Mouse (Mus musculus): ENCODE data around the gene Ppara. TPM values are rescaled to one million over a fixed set of nuclear protein-coding genes. Genes with fewer than 3 reads are reported as not detected.

Ppara gene
- 100 to 1,000 TPM in 1 of 2 experiments, 10 to 100 TPM in 1; 95.3 to 120 TPM for total RNA-seq (2021)
- long read RNA-seq, experiment 1, transcript Ppara-203 (8 exons, 2,519 nt): minor isoform, 10 of 120 reads
- long read RNA-seq, experiment 1, transcript Ppara-202 (8 exons, 3,413 nt): major isoform, 43 of 120 reads
- long read RNA-seq, experiment 1, transcript Ppara-201 (8 exons, 2,063 nt): minor isoform, 12 of 120 reads
- long read RNA-seq, experiment 1, partial matches to known transcripts: 21 of 120 reads
- long read RNA-seq, experiment 1, other reads (novel, unspliced or antisense): 34 of 120 reads
- long read RNA-seq, experiment 2, partial matches to known transcripts: 6 of 16 reads
- long read RNA-seq, experiment 2, other reads (novel, unspliced or antisense): 7 of 16 reads

DNA sequence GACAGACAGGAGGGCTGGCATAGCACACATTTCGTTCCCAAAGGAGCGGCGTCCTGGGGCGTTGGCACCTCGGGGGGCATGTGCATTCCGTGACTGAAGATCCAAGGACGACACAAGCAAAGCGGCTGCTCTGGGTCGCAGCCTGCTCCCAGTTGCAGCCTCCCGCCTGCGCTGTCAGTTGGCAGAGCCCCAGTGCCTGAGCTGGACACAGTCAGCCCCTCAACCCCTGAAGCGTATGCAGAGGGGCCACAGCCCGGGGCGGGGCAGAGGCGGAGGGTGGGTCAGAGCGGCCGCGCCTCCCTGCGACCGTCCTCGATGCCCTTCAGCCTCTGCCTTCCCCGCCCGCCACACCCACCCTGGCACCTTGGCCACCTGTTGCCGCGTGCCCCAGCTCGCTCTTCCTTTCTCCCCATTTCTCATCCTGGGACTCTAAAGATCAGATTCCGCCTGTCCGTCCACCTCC lies at the start of gene Ppara:
TSS of gene Ppara (plus strand) at position 413 of the 463 bp plus-strand sequence.
- DNase-seq: peak; percentile 77

- peak; percentile 83 for DNase-seq
These were observed 48.0 kb upstream of the Ppara start for GRCm38 (mm10) chr15:85686641-85687395.

GRCm38 (mm10) chr15:85687630-85688410 lies 47.0 kb upstream of the Ppara start:
- no peak for DNase-seq

- DNase-seq: no peak
These were observed 46.0 kb upstream of the Ppara start for GRCm38 (mm10) chr15:85688734-85689133.

- DNase-seq: no peak
These were observed 45.3 kb upstream of the Ppara start for GRCm38 (mm10) chr15:85689523-85689922.

- no peak for DNase-seq
These were observed 44.7 kb upstream of the Ppara start for GRCm38 (mm10) chr15:85690058-85690457.

- no peak for DNase-seq
These were observed 43.9 kb upstream of the Ppara start for GRCm38 (mm10) chr15:85690875-85691274.

DNA sequence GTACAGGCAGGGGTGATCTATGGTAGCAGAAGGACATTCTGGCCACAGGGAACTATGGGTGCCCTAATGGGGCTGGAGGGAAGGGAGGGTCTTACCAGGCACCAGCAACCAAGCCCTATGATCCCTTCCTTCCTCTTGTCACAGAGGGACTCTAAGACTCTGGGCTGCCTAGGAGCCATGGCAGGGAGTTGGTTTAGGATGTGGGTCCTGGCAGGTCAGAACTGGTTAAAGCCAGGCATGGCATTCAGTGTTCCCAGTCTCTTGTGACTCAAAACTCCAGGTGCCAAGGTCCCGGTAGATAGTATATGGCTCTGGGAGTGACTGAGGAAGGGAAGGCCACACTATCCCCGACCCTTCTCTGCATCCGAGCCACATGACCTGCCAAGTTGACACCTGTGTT lies 41.7 kb upstream of the Ppara start:
- DNase-seq: no peak

DNA sequence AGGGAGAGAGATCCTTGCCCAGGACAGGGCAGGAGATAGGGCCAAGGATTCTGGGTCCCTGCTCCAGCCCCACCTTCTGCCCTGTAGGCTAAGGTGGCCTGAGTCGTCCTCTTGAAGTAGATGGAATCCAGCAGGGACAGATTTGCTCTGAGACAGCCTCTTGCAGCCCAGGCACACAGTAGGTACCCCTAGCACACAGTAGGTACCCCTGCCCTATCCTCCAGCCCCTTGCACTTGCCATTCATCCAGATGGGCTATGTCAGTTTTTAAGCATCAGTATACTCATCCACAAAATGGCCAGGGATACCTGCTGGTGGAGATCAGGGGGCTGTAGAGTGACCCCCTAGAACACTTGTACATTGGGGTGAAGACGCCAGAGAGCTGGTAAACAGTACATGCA lies 41.0 kb upstream of the Ppara start:
- DNase-seq: no peak

DNA sequence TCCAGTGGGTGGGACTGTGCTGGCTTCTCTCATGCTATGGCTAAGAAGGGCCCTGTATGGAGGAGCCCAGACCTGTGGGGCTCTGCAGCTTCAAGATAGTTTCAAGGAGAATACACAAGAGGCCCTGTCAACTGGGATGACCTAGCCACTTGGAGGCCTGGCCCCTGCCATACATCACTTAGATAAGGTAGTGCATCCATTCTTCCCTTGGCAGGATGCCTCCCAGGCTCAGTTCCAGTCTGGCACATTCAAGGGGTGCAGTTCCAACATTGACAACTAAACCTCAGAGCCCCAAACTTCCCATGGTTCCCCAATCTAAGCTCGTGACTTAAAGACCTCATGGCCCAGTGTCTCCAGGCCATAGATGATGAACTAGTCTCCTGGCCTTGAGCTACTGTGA lies 40.4 kb upstream of the Ppara start:
- peak; percentile 68 for DNase-seq

- DNase-seq: no peak
These were observed 39.5 kb upstream of the Ppara start for GRCm38 (mm10) chr15:85695304-85695703.

DNA sequence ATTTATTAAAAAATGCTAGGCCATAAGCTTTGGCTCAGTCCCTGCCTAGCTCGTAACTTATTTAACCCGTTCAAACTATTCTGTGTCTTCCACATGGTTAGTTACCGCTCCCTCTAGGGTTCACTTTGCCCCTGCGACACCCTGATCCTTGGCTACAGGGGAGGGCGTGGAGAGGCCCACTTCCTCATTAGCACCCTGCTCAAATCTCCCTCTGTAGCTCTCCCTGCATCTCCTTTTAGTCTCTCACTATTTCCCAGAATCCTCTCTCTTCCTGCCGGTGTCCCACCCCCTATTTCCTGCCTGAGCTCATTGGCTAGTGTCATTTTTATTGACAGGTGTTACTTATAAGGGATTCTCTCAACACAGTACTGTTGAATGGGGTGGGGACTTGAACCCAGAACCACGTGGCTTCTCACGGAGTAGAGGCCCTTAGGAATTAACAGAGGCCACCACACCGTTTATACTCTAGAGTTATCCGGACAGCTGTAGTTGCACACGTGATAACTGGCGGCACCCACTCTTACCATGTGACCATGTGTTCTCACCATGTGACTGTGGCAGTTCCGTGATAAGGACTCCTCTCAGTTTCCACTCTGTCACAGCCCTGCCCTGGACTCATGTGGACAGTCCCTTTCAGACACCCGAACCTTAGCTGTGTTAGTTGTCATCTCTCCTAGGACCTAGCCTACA lies 36.3 kb upstream of the Ppara start:
- DNase-seq: no peak

GRCm38 (mm10) chr15:85699452-85699851 lies 35.3 kb upstream of the Ppara start:
- no peak for DNase-seq

GRCm38 (mm10) chr15:85699862-85700501 lies 34.8 kb upstream of the Ppara start:
- no peak for DNase-seq

- no peak for DNase-seq
These were observed 34.1 kb upstream of the Ppara start for GRCm38 (mm10) chr15:85700716-85701115.

DNA sequence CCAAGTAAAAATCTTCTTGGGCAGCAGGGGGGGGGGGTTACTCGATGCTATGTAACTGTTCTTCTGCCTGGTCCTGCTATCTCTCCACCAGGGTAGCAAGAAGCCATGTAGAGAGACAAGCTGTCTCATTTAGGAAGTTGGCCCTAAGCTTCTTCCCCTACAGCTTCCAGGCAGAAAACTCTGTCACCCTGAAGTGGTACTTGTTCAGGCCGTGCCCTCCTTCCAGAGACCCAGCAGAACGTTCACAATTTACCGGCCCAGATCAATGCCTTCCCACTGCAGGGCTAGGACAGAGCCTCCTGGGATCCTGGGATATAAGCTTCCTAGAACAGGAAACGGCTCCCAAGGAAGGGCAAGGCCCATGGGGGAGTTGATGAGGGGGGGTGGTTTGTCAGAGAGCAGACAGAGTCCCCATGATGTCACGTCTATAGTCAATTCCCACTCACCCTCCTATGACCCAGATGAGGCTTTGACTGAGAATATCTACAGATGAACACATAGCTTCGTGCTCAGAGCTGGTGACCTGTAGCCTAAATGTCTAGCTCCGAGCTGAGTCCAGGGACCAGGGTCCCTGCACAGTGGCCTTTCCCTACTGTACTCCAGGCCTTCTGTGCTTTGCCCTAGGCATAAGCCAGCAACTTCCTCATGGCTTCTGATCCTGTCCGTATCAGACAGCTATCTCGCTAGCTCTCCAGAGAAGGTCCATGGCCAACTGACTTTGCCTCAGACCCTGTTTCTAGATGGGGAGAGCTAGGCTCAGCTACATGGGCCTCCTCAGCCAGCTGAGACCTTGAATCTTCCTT lies 33.5 kb upstream of the Ppara start:
- no peak for DNase-seq

DNA sequence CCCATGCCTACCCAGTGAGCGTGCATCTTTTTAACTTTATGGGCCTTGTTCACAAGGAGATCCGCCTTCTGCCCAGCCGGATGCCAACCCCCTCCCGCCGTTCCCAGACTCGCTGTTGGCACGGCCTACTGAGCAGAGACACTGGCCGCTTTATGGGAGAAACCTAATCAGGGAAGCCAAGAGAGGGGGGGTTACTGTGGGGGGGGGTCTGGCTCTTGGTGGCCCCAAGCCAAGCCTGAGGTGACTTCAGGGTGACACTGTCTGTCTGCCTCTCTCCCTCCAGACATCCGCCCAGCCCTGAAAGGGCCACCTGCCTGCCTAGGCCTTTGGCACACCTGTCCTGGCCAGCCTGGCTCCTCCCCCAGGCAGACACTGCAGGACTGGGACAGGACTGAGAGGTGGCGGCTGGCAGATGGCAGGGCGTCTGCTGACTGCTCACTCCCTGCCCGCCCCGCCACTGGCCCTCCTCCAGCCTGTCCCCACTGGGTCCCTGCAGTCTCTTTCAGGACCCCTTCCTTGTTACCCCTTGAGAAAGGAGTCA lies 32.3 kb upstream of the Ppara start:
- DNase-seq: peak; percentile 77

- DNase-seq: peak; percentile 88
These were observed 31.6 kb upstream of the Ppara start for GRCm38 (mm10) chr15:85703194-85703641.

DNA sequence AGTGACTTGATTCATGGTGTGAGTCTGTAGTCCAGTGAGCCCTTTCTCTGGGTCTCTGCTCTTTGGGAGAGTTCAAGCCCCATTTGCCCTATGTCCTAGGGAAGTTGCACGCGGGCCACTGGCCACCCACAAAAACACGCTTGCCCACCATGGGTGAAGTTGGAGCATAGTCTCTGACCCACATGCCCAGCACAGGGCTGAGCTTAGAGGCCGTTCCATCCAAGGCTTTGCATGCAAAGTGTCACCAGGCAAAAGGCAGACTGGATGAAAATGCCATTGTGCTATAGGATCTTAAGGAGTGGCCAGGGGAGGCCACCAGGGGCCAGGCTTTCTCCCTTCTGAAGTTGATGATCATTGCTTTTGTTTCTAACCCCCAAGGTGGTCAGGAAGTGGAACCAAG lies 30.9 kb upstream of the Ppara start:
- no peak for DNase-seq

- no peak for DNase-seq
These were observed 30.3 kb upstream of the Ppara start for GRCm38 (mm10) chr15:85704341-85705012.

All from adrenal gland, postnatal 10 days (tissue).